Mouse (Mus musculus) midbrain, embryonic 11.5 days (tissue): ENCODE data around the gene Tmem185b. TPM values are rescaled to one million over a fixed set of nuclear protein-coding genes. Genes with fewer than 3 reads are reported as not detected.

Source experiments
- ATAC-seq: fragments of 200-750 bp; cut with Nextera tagmentation; 2 replicates; pipeline ENCODE4 v1.8.0; 2017; ENCODE audit warnings: moderate TSS enrichment, moderate library complexity; ENCODE audit not compliant: low FRiP score
- DNase-seq: peaks from one replicate; pipeline ENCODE4 v3.0.0; 2015; ENCODE audit warnings: low spot score; ENCODE audit errors: missing footprints
- H3K27ac ChIP-seq: fragments of 300-500 bp; sonication (generic); 2 replicates; pipeline ENCODE4 v1.5.1; 2014; ENCODE audit warnings: low read depth, low read length
- H3K27me3 ChIP-seq: fragments of 300-500 bp; sonication (generic); 2 replicates; pipeline ENCODE4 v1.6.1; 2014; ENCODE audit warnings: mild to moderate bottlenecking, low read length, moderate library complexity, mixed read lengths; ENCODE audit not compliant: control insufficient read depth, insufficient read depth
- H3K36me3 ChIP-seq: fragments of 300-500 bp; sonication (generic); 2 replicates; pipeline ENCODE4 v1.6.1; 2014; ENCODE audit warnings: mild to moderate bottlenecking, low read length, moderate library complexity, mixed read lengths; ENCODE audit not compliant: control insufficient read depth, insufficient read depth
- H3K4me1 ChIP-seq: fragments of 300-500 bp; sonication (generic); 2 replicates; pipeline ENCODE4 v1.6.1; 2014; ENCODE audit warnings: low read length; ENCODE audit not compliant: control insufficient read depth, insufficient read depth
- H3K4me2 ChIP-seq: fragments of 300-500 bp; sonication (generic); 2 replicates; pipeline ENCODE4 v1.6.1; 2014; ENCODE audit warnings: mild to moderate bottlenecking, moderate library complexity
- H3K4me3 ChIP-seq: fragments of 300-500 bp; sonication (generic); 2 replicates; pipeline ENCODE4 v1.5.1; 2014; ENCODE audit warnings: low read depth, low read length
- H3K9ac ChIP-seq: fragments of 300-500 bp; sonication (generic); 2 replicates; pipeline ENCODE4 v1.6.1; 2014; ENCODE audit warnings: low read length
- H3K9me3 ChIP-seq: fragments of 300-500 bp; sonication (generic); 2 replicates; pipeline ENCODE4 v1.6.1; 2016; ENCODE audit warnings: low read length; ENCODE audit not compliant: control insufficient read depth
- WGBS: fragments of 180-500 bp; shearing (Covaris S2); extraction: QIAGEN DNeasy Blood & Tissue Kit; methylation state at CpG from one replicate; pipeline ENCODE4 v1.1.7; 2014; 5-methylcytosine and 5-hydroxymethylcytosine counted together
- polyA plus RNA-seq: library from polyadenylated mRNA; unstranded; fragments of >200 nt; fragmentation: Nextera tagmentation; extraction: Ambion mirVana; gene quantifications from 2 replicates; pipeline ENCODE4 v1.2.1, GENCODE M21; 2014

Gene Tmem185b
- polyA plus RNA-seq, 1 experiment from 2014 or later = 22.2 TPM

GRCm38 (mm10) chr1:119523369-119523768 lies 2.6 kb upstream of the Tmem185b start:
- no peaks in the 10 kb centered on the region for H3K27me3 ChIP-seq
- H3K36me3 ChIP-seq = peaks cover 8% of the 10 kb centered on the region; the same call in 1 of the 2 replicates
- H3K27ac ChIP-seq = no peak overlapping the region
- H3K4me1 ChIP-seq = peaks cover 13% of the 10 kb centered on the region
- H3K4me2 ChIP-seq = no peak overlapping the region
- H3K9ac ChIP-seq = no peak overlapping the region
- ATAC-seq = no peak
- H3K4me3 ChIP-seq = no peak overlapping the region
- 87% methylated on average over 7 of the region's 7 CpGs for WGBS
- peak; percentile 44 for DNase-seq
- peaks cover 5% of the 10 kb centered on the region; the same call in 1 of the 2 replicates for H3K9me3 ChIP-seq

GRCm38 (mm10) chr1:119523826-119524225 lies 2.1 kb upstream of the Tmem185b start:
- Histone ChIP-seq H3K4me1 (peaks cover 13% of the 10 kb centered on the region), H3K9ac (no peak overlapping the region), H3K36me3 (peaks cover 10% of the 10 kb centered on the region; the same call in 1 of the 2 replicates), H3K27me3 (no peaks in the 10 kb centered on the region), H3K4me3 (no peak overlapping the region), H3K4me2 (no peak overlapping the region), H3K27ac (no peak overlapping the region), H3K9me3 (peaks cover 5% of the 10 kb centered on the region; the same call in 1 of the 2 replicates)
- DNase-seq = no peak
- no peak for ATAC-seq
- 90% methylated on average over 7 of the region's 7 CpGs for WGBS

- 34% methylated on average over 5 of the region's 5 CpGs for WGBS
- DNase-seq (peak; percentile 85), ATAC-seq (no peak)
- Histone ChIP-seq H3K27me3 (no peaks in the 10 kb centered on the region), H3K27ac (no peak overlapping the region), H3K9ac (peak overlapping the region; percentile 76; the same call in 1 of the 2 replicates), H3K9me3 (peaks cover 5% of the 10 kb centered on the region; the same call in 1 of the 2 replicates), H3K4me2 (peak overlapping the region; percentile 80), H3K4me1 (peaks cover 13% of the 10 kb centered on the region), H3K36me3 (peaks cover 13% of the 10 kb centered on the region; the same call in 1 of the 2 replicates), H3K4me3 (peak overlapping the region; percentile 61)
Measured at GRCm38 (mm10) chr1:119525004-119525444, 936 bp upstream of the Tmem185b start.

- Histone ChIP-seq H3K36me3 (peaks cover 13% of the 10 kb centered on the region), H3K9ac (no peak overlapping the region), H3K4me2 (no peak overlapping the region), H3K27me3 (no peaks in the 10 kb centered on the region), H3K27ac (no peak overlapping the region), H3K4me1 (peaks cover 7% of the 10 kb centered on the region), H3K9me3 (peaks cover 5% of the 10 kb centered on the region; the same call in 1 of the 2 replicates), H3K4me3 (no peak overlapping the region)
- ATAC-seq (no peak), DNase-seq (no peak)
- WGBS = 95% methylated on average over 13 of the region's 13 CpGs
Measured at GRCm38 (mm10) chr1:119530941-119531340, 5.0 kb downstream of the Tmem185b start.

GRCm38 (mm10) chr1:119532165-119532564 lies 6.2 kb downstream of the Tmem185b start:
- 98% methylated on average over 6 of the region's 6 CpGs for WGBS
- ATAC-seq = peak; percentile 27; the same call in 1 of the 2 replicates

GRCm38 (mm10) chr1:119533093-119533805 lies 7.3 kb downstream of the Tmem185b start:
- Histone ChIP-seq H3K36me3 (peaks cover 7% of the 10 kb centered on the region), H3K4me1 (no peaks in the 10 kb centered on the region), H3K9ac (no peak overlapping the region), H3K9me3 (no peaks in the 10 kb centered on the region), H3K27ac (no peak overlapping the region), H3K4me3 (no peak overlapping the region), H3K27me3 (no peaks in the 10 kb centered on the region), H3K4me2 (no peak overlapping the region)
- no peak for DNase-seq
- 92% methylated on average over 18 of the region's 18 CpGs for WGBS
- no peak for ATAC-seq

More at GRCm38 (mm10) chr1:119532165-119532564, 6.2 kb downstream of the Tmem185b start:
- Histone ChIP-seq H3K9ac (no peak overlapping the region), H3K36me3 (peaks cover 13% of the 10 kb centered on the region), H3K4me3 (no peak overlapping the region), H3K4me1 (no peaks in the 10 kb centered on the region), H3K4me2 (no peak overlapping the region), H3K9me3 (0 out of 2 replicates have a peak, but pooled peaks cover 3% of the 10 kb centered on the region), H3K27me3 (no peaks in the 10 kb centered on the region), H3K27ac (no peak overlapping the region)
- no peak for DNase-seq

- Histone ChIP-seq H3K4me1 (no peaks in the 10 kb centered on the region), H3K9me3 (no peaks in the 10 kb centered on the region), H3K4me2 (no peak overlapping the region), H3K36me3 (no peaks in the 10 kb centered on the region; the same call in none of the 2 replicates), H3K27me3 (no peaks in the 10 kb centered on the region), H3K4me3 (no peak overlapping the region), H3K27ac (no peak overlapping the region), H3K9ac (no peak overlapping the region)
- DNase-seq (no peak), ATAC-seq (no peak)
- WGBS = 94% methylated on average over 5 of the region's 5 CpGs
Measured at GRCm38 (mm10) chr1:119534341-119534740, 8.4 kb downstream of the Tmem185b start.

GRCm38 (mm10) chr1:119536122-119536521 lies 10.2 kb downstream of the Tmem185b start:
- ATAC-seq = no peak
- Histone ChIP-seq H3K9ac (no peak overlapping the region), H3K36me3 (no peaks in the 10 kb centered on the region; the same call in none of the 2 replicates), H3K27me3 (no peaks in the 10 kb centered on the region), H3K9me3 (no peaks in the 10 kb centered on the region), H3K4me2 (no peak overlapping the region), H3K4me3 (no peak overlapping the region), H3K4me1 (no peaks in the 10 kb centered on the region), H3K27ac (no peak overlapping the region)
- no peak for DNase-seq
- 88% methylated on average over 2 of the region's 2 CpGs for WGBS

- Histone ChIP-seq H3K4me3 (no peak overlapping the region), H3K27me3 (no peaks in the 10 kb centered on the region), H3K4me2 (no peak overlapping the region), H3K9me3 (no peaks in the 10 kb centered on the region), H3K36me3 (no peaks in the 10 kb centered on the region; the same call in 1 of the 2 replicates), H3K9ac (no peak overlapping the region), H3K4me1 (no peaks in the 10 kb centered on the region), H3K27ac (no peak overlapping the region)
- WGBS = 89% methylated on average over 6 of the region's 6 CpGs
- no peak for DNase-seq
- no peak for ATAC-seq
Measured at GRCm38 (mm10) chr1:119537651-119538050, 11.7 kb downstream of the Tmem185b start.
